Mouse (Mus musculus) hindlimb bud, embryonic 11.5 days (tissue): Measurements from ENCODE around the gene Abcf3.

Source experiments
- DNase-seq: peaks from one replicate; pipeline ENCODE4 v3.0.0-alpha.2; 2012; ENCODE audit warnings: low read depth, low spot score; ENCODE audit errors: extremely low spot score

The Abcf3 gene

GRCm38 (mm10) chr16:20539649-20540048, 8.7 kb upstream of the Abcf3 start:
- no peak for DNase-seq

- no peak for DNase-seq
Measured at GRCm38 (mm10) chr16:20540438-20540837, 7.9 kb upstream of the Abcf3 start.

- no peak for DNase-seq
Measured at GRCm38 (mm10) chr16:20545696-20546095, 2.7 kb upstream of the Abcf3 start.

GRCm38 (mm10) chr16:20547423-20547822, 954 bp upstream of the Abcf3 start:
- no peak for DNase-seq

GRCm38 (mm10) chr16:20549161-20549560, 784 bp downstream of the Abcf3 start:
- no peak for DNase-seq

GRCm38 (mm10) chr16:20551691-20552090, 3.3 kb downstream of the Abcf3 start:
- DNase-seq: no peak

GRCm38 (mm10) chr16:20552594-20552993, 4.2 kb downstream of the Abcf3 start:
- DNase-seq: no peak

- no peak for DNase-seq
Measured at GRCm38 (mm10) chr16:20555000-20555399, 6.6 kb downstream of the Abcf3 start.

- DNase-seq: no peak
Measured at GRCm38 (mm10) chr16:20557381-20557780, 9.0 kb downstream of the Abcf3 start.

- DNase-seq: no peak
Measured at GRCm38 (mm10) chr16:20565075-20565474, 16.7 kb downstream of the Abcf3 start.

GRCm38 (mm10) chr16:20589366-20589938, 41.1 kb downstream of the Abcf3 start, which contains the start of gene Vwa5b2:
TSS of gene Vwa5b2 (plus strand) at chr16:20589471.
- DNase-seq: no peak

- no peak for DNase-seq
Measured at GRCm38 (mm10) chr16:20589939-20590679, 41.7 kb downstream of the Abcf3 start.

- DNase-seq: no peak
Measured at GRCm38 (mm10) chr16:20590680-20591038, 42.3 kb downstream of the Abcf3 start.

GRCm38 (mm10) chr16:20591076-20591705, 42.8 kb downstream of the Abcf3 start:
- no peak for DNase-seq

- no peak for DNase-seq
Measured at GRCm38 (mm10) chr16:20595060-20595673, 46.8 kb downstream of the Abcf3 start.

GRCm38 (mm10) chr16:20595737-20596136, 47.4 kb downstream of the Abcf3 start:
- no peak for DNase-seq

- no peak for DNase-seq
Measured at GRCm38 (mm10) chr16:20596687-20597441, 48.5 kb downstream of the Abcf3 start.

GRCm38 (mm10) chr16:20600511-20600910, 52.1 kb downstream of the Abcf3 start:
- no peak for DNase-seq

- no peak for DNase-seq
Measured at GRCm38 (mm10) chr16:20604705-20605104, 56.3 kb downstream of the Abcf3 start.

GRCm38 (mm10) chr16:20610501-20611356, 62.4 kb downstream of the Abcf3 start:
- peak; percentile 80 for DNase-seq
